Comparison of ENCODE assay signal across 24 mouse cellular contexts in the genomic region with DNA sequence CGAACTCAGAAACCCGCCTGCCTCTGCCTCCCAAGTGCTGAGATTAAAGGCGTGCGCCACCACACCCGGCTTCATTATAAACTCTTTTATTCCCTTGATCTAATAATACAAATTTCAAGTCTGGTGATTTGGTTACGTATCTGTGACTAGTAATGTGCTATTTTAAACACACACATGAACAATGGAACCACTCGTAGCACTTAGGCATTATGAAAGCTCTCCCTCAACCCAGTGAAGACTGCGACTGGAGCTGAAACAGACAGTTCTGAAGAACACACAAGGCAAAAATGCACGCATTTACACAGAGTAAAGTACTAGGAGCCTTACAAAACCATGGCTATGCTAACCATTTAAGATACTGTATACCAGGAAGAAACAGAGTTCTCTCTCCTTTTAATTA. TPM values are rescaled to one million over a fixed set of nuclear protein-coding genes. Genes with fewer than 3 reads are reported as not detected.
DNase-seq lines count a peak whose midpoint lies in the region; ATAC-seq and TF ChIP-seq lines count a peak whose summit lies in the region.
"Had no signal": no experiment of that assay in that cellular context is flagged by ENCODE, and none has a peak within 500 bp of the region (broad histone marks: within the 10 kb centered on the region; RNA-seq: fewer than 3 reads in every experiment).

No protein-coding gene starts in this region.

- H3K4me2 ChIP-seq in heart, embryonic 16.5 days (ENCODE audit: low read depth, low read length): no peak overlapping the region
- H3K4me2 ChIP-seq in lung, postnatal 0 days (replicated peaks; ENCODE audit: low read depth, low read length): no peak overlapping the region
- H3K4me2 ChIP-seq: embryonic facial prominence, embryonic 12.5 days; forebrain, embryonic 13.5 days; forebrain, embryonic 15.5 days had no signal

- H3K4me1 ChIP-seq in heart, adult 2 months (ENCODE audit: control insufficient read depth, insufficient read depth, low read length): peaks cover 11% of the 10 kb centered on the region
- peaks cover 19% of the 10 kb centered on the region for H3K4me1 ChIP-seq in heart, embryonic 16.5 days (ENCODE audit: control insufficient read depth, insufficient read depth, low read length)
- peaks cover 24% of the 10 kb centered on the region for H3K4me1 ChIP-seq in lung, postnatal 0 days (ENCODE audit: insufficient read depth, low read depth, low read length)

- H3K9me3 ChIP-seq in heart, embryonic 16.5 days (replicated peaks; ENCODE audit: control insufficient read depth, low read length): no peaks in the 10 kb centered on the region
- no peaks in the 10 kb centered on the region for H3K9me3 ChIP-seq in lung, postnatal 0 days (ENCODE audit: low read length)
- H3K9me3 ChIP-seq: embryonic facial prominence, embryonic 10.5 days; embryonic facial prominence, embryonic 12.5 days; forebrain, embryonic 13.5 days; forebrain, embryonic 15.5 days; G1E had no signal

- peak overlapping the region; percentile 10; the same call in 1 of the 2 replicates for H3K27ac ChIP-seq in heart, adult 2 months
- peak overlapping the region; percentile 29 for H3K27ac ChIP-seq in heart, embryonic 16.5 days (ENCODE audit: low read length)
- H3K27ac ChIP-seq in lung, postnatal 0 days (ENCODE audit: low read length): peak overlapping the region; percentile 49; the same call in 1 of the 2 replicates
- H3K27ac ChIP-seq: embryonic facial prominence, embryonic 10.5 days; embryonic facial prominence, embryonic 12.5 days; forebrain, embryonic 13.5 days; forebrain, embryonic 15.5 days had no signal

- TF ChIP-seq CTCF in heart, adult 2 months (IDR thresholded peaks at IDR 0.05): no peak
- no peak for TF ChIP-seq CTCF in lung, postnatal 0 days (IDR thresholded peaks at IDR 0.05)

- peaks cover 10% of the 10 kb centered on the region for H3K36me3 ChIP-seq in heart, adult 2 months (ENCODE audit: control insufficient read depth, insufficient read depth, low read length)
- 0 out of 2 replicates have a peak, but pooled peaks cover 2% of the 10 kb centered on the region for H3K36me3 ChIP-seq in heart, embryonic 16.5 days (ENCODE audit: control insufficient read depth, insufficient read depth)
- no peaks in the 10 kb centered on the region for H3K36me3 ChIP-seq in lung, postnatal 0 days (ENCODE audit: insufficient read depth, low read length)

- intact Hi-C loops in heart, adult 2 months (cut with DNase I): no loop called here

- 65% methylated on average over 9 of the region's 9 CpGs for WGBS in heart, adult 2 months
- WGBS in heart, embryonic 16.5 days: 65% methylated on average over 9 of the region's 9 CpGs
- 79% methylated on average over 9 of the region's 9 CpGs for WGBS in lung, postnatal 0 days

- H3K27me3 ChIP-seq in heart, adult 2 months (ENCODE audit: control insufficient read depth, insufficient read depth, low read length): no peaks in the 10 kb centered on the region
- H3K27me3 ChIP-seq in heart, embryonic 16.5 days (ENCODE audit: control insufficient read depth, insufficient read depth, low read length): no peaks in the 10 kb centered on the region
- no peaks in the 10 kb centered on the region for H3K27me3 ChIP-seq in lung, postnatal 0 days (replicated peaks; ENCODE audit: insufficient read depth, low read length)
- H3K27me3 ChIP-seq: CH12.LX; embryonic facial prominence, embryonic 12.5 days; forebrain, embryonic 13.5 days; forebrain, embryonic 15.5 days; Patski had no signal

- DNase-seq in heart, adult 2 months: no peak
- no peak for DNase-seq in heart, adult 11 months
- DNase-seq in heart, postnatal 4 days: no peak
- peak; percentile 57 for DNase-seq in lung, postnatal 0 days (ENCODE audit: low spot score)
- DNase-seq in lung, postnatal 36 days: no peak
- DNase-seq: adrenal gland, adult 8-10 months; adrenal gland, postnatal 14 days; adrenal gland, postnatal 36 days; B cell, adult 2 months; cerebellum, adult 11-12 months; cerebellum, adult 2 months; cerebellum, adult 9-10 months; cerebellum, postnatal 10 days; cerebellum, postnatal 25 days had no signal

- no peak for TF ChIP-seq POLR2A in heart, adult 2 months (IDR thresholded peaks at IDR 0.05; ENCODE audit: insufficient read depth, low read depth, low read length)

- no peak overlapping the region for H3K9ac ChIP-seq in heart, adult 2 months (ENCODE audit: low read depth, low read length)
- no peak overlapping the region for H3K9ac ChIP-seq in heart, embryonic 16.5 days (ENCODE audit: low read length)
- no peak overlapping the region for H3K9ac ChIP-seq in lung, postnatal 0 days (replicated peaks; ENCODE audit: low read depth)
- H3K9ac ChIP-seq: embryonic facial prominence, embryonic 12.5 days; forebrain, embryonic 13.5 days; forebrain, embryonic 15.5 days had no signal

- no peak overlapping the region for H3K4me3 ChIP-seq in heart, adult 2 months
- H3K4me3 ChIP-seq in heart, embryonic 16.5 days (ENCODE audit: low read length): no peak overlapping the region
- no peak overlapping the region for H3K4me3 ChIP-seq in lung, postnatal 0 days (ENCODE audit: low read depth, low read length)
- H3K4me3 ChIP-seq: embryonic facial prominence, embryonic 10.5 days; embryonic facial prominence, embryonic 12.5 days; forebrain, embryonic 13.5 days; forebrain, embryonic 15.5 days had no signal

- no peak for ATAC-seq in heart, embryonic 16.5 days (replicated peaks; ENCODE audit: extremely low read depth, insufficient read depth, low FRiP score)
- peak; percentile 29; the same call in 1 of the 2 replicates for ATAC-seq in lung, postnatal 0 days
- ATAC-seq: activated CD4-positive, CD25-positive, alpha-beta regulatory T cell, adult 4 months; CD4-positive, CD25-positive, alpha-beta regulatory T cell, adult 4 months; forebrain, embryonic 13.5 days; forebrain, embryonic 15.5 days; Patski had no signal

- TF ChIP-seq EP300 in heart, adult 2 months (IDR thresholded peaks at IDR 0.05; ENCODE audit: insufficient read depth, low read depth, low read length): no peak
- no peak for TF ChIP-seq EP300 in lung, postnatal 0 days (IDR thresholded peaks at IDR 0.05)

- peaks cover 1% of the 10 kb centered on the region; the same call in 1 of the 2 replicates for H3K79me2 ChIP-seq in heart, adult 2 months (replicated peaks; ENCODE audit: control insufficient read depth, insufficient read depth, low read length)

RNA-seq across cellular contexts. Expression of gene Zdhhc20, which starts 12.2 kb away (rescaled TPM):
- 1 to 10 TPM; 6.7 to 8.3 TPM for total RNA-seq in heart, adult 2 months (2021)
- 3.3 and 5.5 TPM in 2 replicates for polyA plus RNA-seq in heart, adult 2 months (2012; rRNA removed)
- 36.5 and 40.9 TPM in 2 replicates for polyA plus RNA-seq in heart, embryonic 16.5 days (2015; fragmentation: Nextera tagmentation; extraction: Ambion mirVana)
- 10 to 100 TPM; 26.2 to 27.7 TPM for total RNA-seq in heart, postnatal 4 days (2021)
- 57.2 and 64.6 TPM in 2 replicates for polyA plus RNA-seq in lung, postnatal 0 days (2015; fragmentation: Nextera tagmentation; extraction: Ambion mirVana)

RNA-seq across cellular contexts. Expression of gene Mrpl57, which starts 51.9 kb away (rescaled TPM):
- 10 to 100 TPM; 57.1 to 72.2 TPM for total RNA-seq in heart, adult 2 months (2021)
- 42.0 and 45.2 TPM in 2 replicates for polyA plus RNA-seq in heart, adult 2 months (2012; rRNA removed)
- polyA plus RNA-seq in heart, embryonic 16.5 days (2015; fragmentation: Nextera tagmentation; extraction: Ambion mirVana): 133 and 140 TPM in 2 replicates
- total RNA-seq in heart, postnatal 4 days (2021): 10 to 100 TPM; 67.3 to 84.0 TPM
- 163 and 210 TPM in 2 replicates for polyA plus RNA-seq in lung, postnatal 0 days (2015; fragmentation: Nextera tagmentation; extraction: Ambion mirVana)

RNA-seq across cellular contexts. Expression of gene Ska3, which starts 51.9 kb away (rescaled TPM):
- total RNA-seq in heart, adult 2 months (2021): under 1 TPM; 0.16 to 0.52 TPM
- 0.23 TPM in 1 of 2 replicates, not detected in the other for polyA plus RNA-seq in heart, adult 2 months (2012; rRNA removed)
- polyA plus RNA-seq in heart, embryonic 16.5 days (2015; fragmentation: Nextera tagmentation; extraction: Ambion mirVana): 23.4 and 24.7 TPM in 2 replicates
- 10 to 100 TPM in 1 of 2 experiments, 1 to 10 TPM in 1; 9.0 to 10.9 TPM for total RNA-seq in heart, postnatal 4 days (2021)
- polyA plus RNA-seq in lung, postnatal 0 days (2015; fragmentation: Nextera tagmentation; extraction: Ambion mirVana): 1.8 and 2.2 TPM in 2 replicates
